Mouse (Mus musculus) megakaryocyte, embryonic 14.5 days (primary cell): ENCODE data around the gene Atad1.
"Not testable (repeated sequence)": the region's sequence is repeated elsewhere in the genome, so short reads cannot be mapped to it uniquely, and the experiment has no call there.

ENCODE experiments used
- FLI1 ChIP-seq: IDR thresholded peaks from 2 replicates; pipeline ENCODE4 v1.6.1; 2012; ENCODE audit warnings: low read length, inconsistent platforms, mixed read lengths
- GATA1 ChIP-seq: IDR thresholded peaks from 3 replicates; pipeline ENCODE4 v1.6.1; 2012; ENCODE audit warnings: mixed read lengths, low read length, inconsistent platforms, borderline replicate concordance

GRCm38 (mm10) chr19:32788016-32788415, 48.4 kb upstream of the Atad1 start:
- TF ChIP-seq GATA1, FLI1: not testable (repeated sequence)
